Mouse (Mus musculus): ENCODE measurements around the gene Miox.

The Miox gene

DNA sequence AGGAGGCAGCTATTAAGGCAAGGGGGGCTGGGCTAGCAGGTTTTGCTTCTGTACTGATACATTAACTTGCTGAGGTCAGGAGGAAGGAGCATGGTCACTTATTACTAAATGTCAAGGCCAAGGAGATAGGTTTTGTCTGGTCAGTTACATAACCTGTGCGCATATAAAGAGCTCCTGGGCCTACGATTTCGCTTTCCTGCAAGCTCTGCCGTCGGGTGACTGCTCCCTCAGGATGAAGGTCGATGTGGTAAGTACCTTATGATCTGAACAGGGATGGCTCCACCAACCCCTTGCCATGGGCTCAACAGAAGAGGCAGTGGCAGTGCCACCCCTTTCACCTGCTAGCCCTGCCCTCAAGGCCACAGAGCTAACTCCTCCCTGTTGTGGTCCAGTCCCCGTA is at the start of gene Miox:
Gene Miox, plus strand, starts transcription at position 128 of the 400 bp plus-strand sequence.
- DNase-seq = no peak

DNA sequence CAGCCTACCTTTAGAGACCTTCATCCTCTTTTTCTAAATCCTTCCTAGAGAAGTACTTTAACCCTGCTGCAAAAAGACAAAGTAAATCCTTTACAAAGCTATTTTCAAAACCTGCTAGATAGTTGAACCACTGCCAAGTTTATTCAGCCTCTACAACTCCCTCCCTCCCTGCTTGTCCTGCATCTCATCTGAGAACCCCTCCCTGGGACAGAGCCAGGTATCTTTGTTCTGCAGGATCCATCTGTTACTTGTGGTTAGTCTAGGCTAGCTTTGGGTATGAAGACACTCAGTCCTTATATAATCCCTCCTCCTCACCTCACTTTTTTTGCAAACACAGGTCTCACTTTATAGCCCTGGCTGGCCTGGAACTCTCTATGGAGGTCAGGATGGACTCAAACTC is 49.2 kb upstream of the Miox start:
- DNase-seq = no peak

DNA sequence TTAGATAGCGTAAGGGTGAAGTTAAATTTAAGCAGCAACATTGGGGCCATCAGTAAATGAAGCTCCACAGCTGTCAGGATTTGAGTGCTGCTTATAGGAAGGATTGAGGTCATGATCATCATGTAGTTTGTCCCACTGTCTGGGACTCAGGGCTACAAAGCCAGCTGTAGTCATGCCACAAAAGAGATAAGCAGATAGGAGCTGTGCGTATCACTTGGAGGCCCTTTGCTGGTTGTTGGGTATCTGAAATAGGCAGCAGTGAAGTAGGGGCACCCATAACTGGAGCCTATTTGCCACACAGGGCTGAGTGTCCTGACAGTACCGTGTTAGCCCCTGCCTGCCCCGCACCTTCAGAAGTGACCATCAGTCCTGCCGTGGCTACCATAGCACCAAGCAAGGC is 48.7 kb upstream of the Miox start:
- DNase-seq = no peak

- DNase-seq = peak; percentile 54
Measured at GRCm38 (mm10) chr15:89286114-89286513, 48.1 kb upstream of the Miox start.

DNA sequence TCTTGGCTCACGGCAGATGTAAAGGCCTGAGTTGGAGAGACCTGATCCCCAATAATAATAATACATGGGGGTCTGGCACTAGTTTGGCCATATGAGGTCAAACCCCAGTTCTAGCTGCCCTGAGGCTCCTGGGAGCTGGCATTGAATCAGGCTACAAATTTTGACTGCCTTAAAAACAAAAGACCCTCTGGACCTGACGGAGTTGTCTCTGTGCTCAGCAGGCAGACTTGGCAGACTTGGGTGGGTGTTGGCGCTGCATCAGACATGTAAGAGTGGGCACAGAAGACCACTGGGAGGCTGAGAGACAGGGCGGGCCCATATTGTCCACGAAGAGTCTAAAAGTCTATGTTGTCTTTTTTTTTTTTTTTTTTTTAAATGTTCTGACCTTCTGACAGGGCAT is 47.6 kb upstream of the Miox start:
- no peak for DNase-seq

- DNase-seq = no peak
Measured at GRCm38 (mm10) chr15:89288227-89288767, 45.9 kb upstream of the Miox start.

DNA sequence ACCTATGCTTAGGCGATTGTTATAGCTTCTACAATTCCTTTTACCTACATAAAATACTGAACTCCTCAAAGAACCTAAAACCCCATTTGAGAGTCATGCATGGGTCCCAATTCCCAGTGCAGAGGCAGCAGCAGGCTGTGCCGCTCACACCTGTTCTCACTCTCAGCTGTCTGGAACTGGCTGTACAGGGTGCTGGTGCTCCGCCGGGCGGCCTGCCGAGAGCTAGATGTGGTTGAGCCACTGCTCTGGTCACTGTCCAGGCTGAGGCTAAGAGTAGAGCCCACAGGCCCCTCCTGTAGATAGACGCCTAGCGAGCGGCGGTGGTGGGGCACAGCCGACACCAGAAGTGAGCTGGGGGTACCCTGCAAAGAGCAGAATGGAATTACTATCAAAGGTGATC is 44.7 kb upstream of the Miox start:
- DNase-seq = no peak

- DNase-seq = no peak
Measured at GRCm38 (mm10) chr15:89291521-89291920, 42.7 kb upstream of the Miox start.

GRCm38 (mm10) chr15:89292795-89293194 is 41.4 kb upstream of the Miox start:
- DNase-seq = no peak

GRCm38 (mm10) chr15:89293778-89294177 is 40.4 kb upstream of the Miox start:
- DNase-seq = no peak

DNA sequence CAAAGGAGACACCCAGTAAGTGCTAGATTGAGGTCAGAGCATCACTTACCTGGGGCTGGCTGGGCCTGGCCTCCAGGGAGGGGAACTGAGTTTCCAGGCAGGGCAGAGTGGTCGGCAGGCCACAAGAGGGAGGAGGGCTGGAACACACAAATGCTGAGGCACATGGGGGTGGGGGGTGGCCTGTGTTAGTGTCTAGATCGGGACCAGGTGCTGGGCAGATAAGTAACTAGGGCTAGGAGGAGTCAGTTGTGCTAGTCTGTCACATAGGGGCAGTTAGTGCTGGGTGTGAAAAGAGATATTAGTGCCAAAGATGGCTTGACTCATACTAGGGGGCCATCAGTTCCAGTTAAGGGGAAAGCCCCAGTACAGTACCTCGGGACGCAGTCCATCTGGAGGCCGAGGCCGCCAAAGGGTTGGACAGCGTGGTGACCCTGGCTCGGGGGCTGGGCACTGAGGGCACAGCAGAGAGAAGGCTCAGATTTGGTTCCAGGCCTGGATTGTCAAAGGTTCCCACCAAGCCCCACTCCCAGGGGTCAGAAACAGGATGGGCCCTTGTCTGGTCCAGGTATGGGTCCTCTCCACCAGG is 38.5 kb upstream of the Miox start:
- no peak for DNase-seq

GRCm38 (mm10) chr15:89296465-89296864 is 37.7 kb upstream of the Miox start:
- no peak for DNase-seq

GRCm38 (mm10) chr15:89297695-89298094 is 36.5 kb upstream of the Miox start:
- DNase-seq = no peak

- DNase-seq = no peak
Measured at GRCm38 (mm10) chr15:89300180-89300579, 34.0 kb upstream of the Miox start.

DNA sequence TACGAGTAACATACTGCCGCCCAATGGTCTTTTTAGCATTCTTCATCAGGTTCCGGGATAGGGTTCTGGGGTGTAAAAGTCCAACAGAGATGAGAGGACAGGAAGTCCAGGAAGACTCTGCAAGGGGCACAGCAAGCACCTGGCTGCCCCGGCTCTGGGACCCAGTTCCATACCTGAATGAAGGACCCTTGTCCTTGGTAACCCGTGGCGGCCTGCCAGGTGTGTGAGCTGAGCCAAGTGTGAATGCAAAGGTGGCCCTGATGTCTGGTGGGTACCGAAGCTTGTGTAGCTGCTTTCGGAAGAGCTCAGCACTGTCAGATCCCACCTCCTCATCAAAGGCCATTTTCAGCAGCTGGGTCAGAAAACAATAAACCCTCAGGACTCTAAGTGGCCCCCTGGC is 33.6 kb upstream of the Miox start:
- DNase-seq = no peak

GRCm38 (mm10) chr15:89305966-89306365 is 28.2 kb upstream of the Miox start:
- DNase-seq = no peak

DNA sequence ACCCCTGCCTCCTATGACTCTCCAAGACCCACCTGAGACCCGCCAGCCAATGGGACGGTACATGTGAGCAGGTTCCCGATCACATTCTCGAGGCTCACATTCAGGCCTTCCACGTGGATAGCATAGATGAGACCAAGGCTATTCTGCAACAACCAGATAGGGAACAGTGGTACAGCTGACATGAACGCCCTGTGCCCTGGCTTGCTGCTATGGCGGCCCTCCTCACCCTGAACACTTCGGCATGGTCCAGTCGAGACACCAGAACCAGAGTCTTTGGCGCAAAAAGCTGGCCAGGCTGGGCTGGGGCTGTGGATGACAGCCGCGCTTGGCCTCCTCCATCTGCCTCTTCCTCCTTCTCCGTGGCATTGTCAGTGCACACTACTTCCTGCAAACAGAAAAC is 26.7 kb upstream of the Miox start:
- DNase-seq = no peak

DNA sequence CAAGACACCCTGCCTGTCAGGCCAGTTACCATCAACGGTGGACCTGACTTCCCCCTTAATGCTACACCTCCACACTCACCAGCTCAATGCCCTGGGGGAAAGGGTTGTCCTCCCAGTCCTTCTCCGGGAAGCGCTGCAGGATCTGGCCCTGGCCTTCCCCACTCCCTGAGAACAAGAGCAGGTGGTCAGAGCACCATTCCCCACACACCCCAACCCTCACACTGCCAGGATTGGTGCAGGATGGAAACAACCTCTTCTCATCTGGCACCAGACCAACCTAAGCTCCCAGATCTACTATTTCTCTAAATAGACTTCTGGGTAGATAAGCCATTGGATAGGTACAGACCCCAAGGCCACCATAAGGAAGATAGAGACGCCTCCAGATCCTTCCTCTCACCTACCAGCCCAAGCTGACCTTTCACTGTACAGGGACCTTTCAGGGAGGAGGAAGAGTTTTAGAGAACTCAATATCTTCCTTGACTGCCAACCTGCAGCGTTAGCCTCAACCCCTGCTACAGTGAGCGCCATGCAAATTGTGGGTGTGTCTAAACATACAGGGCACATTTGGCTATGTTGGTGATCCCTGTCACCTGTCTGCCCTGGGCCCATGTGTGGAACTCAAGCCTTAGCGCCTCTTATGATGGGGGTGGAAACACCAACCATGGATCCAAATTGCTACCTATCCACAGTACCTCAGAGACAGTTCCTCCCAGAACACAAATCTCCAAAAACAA is 25.6 kb upstream of the Miox start:
- no peak for DNase-seq

- DNase-seq = peak; percentile 81
Measured at GRCm38 (mm10) chr15:89309962-89310498, 24.2 kb upstream of the Miox start.

DNA sequence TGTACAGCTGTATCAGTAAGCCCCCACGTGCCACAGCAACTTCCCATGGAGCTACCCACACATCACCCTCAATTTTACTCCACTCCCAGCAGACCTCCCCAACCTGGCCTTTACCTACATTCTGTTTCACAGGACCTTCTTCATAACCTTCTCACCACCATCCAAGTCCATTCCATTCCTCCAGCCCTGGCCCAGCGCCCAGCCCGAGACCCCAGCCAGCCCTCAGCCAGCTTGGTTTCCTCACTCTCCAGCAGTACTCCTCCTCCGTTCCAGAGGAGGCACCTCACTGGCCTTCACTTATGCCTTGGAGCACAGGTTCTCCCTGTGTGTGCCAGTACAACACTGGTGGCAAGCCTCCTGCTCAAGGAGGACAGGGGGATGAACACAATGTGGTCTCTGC is 20.8 kb upstream of the Miox start:
- DNase-seq = no peak

DNA sequence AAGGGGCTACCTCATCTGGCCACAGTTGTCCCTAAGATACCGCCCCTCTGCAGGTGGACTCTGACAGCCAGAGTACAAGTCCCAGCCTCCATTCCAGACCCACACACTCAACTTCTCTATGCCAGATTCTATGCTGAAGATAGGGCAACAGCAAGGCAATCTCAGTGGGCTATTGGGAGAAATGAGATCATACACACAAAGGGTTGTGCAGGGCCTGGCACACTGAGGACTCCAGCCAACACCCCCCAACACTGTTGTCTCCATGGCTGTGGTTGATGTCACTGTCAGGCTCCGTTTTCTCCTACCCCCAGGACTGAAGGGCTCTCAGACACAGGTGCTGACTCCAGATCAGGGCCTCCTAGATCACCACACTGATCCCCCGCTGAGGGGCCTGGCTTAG is 20.1 kb upstream of the Miox start:
- no peak for DNase-seq

DNA sequence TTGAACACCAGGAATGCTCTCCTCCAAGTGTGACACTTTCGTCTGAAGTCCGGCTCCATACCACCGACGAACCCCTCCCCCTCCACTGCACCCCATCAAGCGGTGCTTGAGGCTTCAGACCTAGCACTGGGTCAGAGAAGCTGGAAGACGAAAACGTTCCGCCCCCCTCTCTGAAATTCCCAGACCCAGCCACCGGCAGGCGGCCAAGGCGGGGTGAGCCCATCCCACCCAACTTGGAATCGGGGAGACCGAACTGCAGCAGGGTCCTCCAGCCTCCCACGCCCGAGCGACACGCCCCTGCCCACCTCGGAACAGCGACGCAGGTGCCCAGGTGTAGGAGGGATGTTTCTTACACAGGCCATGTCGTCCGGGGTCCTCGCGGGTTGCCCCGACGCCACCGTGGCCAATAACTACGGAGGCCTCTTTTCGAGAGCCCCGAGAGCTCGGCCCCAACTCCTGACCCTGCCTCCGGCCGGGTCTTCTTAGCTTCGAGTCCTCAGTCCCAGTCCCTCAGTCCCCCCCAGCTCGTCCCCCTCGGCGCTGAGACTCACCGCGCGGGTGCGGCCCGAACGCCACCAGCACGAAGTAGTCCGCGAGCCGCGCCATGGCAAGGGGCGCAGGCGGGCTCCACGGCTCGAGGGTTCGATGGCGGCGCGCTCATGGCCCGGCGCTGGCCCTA is 19.5 kb upstream of the Miox start:
- no peak for DNase-seq

- DNase-seq = peak; percentile 96
Measured at GRCm38 (mm10) chr15:89315190-89315731, 18.9 kb upstream of the Miox start, which contains the start of gene Sbf1. TSS of gene Sbf1 (minus strand) at chr15:89315311.
